Mouse (Mus musculus) hindbrain, postnatal 0 days (tissue): ENCODE measurements around the gene Eif2b2. TPM values are rescaled to one million over a fixed set of nuclear protein-coding genes. Genes with fewer than 3 reads are reported as not detected.

Experiments used
- ATAC-seq: fragments of 200-750 bp; cut with Nextera tagmentation; 2 replicates; pipeline ENCODE4 v1.8.0; 2017; ENCODE audit warnings: mild to moderate bottlenecking, moderate TSS enrichment, moderate library complexity
- DNase-seq: peaks from one replicate; pipeline ENCODE4 v3.0.0-alpha.2; 2015; ENCODE audit warnings: low spot score
- H3K27ac ChIP-seq: fragments of 300-500 bp; sonication (generic); 2 replicates; pipeline ENCODE4 v1.5.1; 2014; ENCODE audit warnings: mild to moderate bottlenecking
- H3K27me3 ChIP-seq: fragments of 300-500 bp; sonication (generic); 2 replicates; pipeline ENCODE4 v1.6.1; 2014; ENCODE audit warnings: low read length, mixed read lengths; ENCODE audit not compliant: insufficient read depth
- H3K36me3 ChIP-seq: fragments of 300-500 bp; sonication (generic); 2 replicates; pipeline ENCODE4 v1.6.1; 2014; ENCODE audit warnings: low read length, mixed read lengths; ENCODE audit not compliant: insufficient read depth
- H3K4me1 ChIP-seq: fragments of 300-500 bp; sonication (generic); 2 replicates; pipeline ENCODE4 v1.6.1; 2014; ENCODE audit warnings: antibody characterized with exemption, low read length, mixed read lengths; ENCODE audit not compliant: insufficient read depth
- H3K4me2 ChIP-seq: fragments of 300-500 bp; sonication (generic); 2 replicates; pipeline ENCODE4 v1.6.1; 2014; ENCODE audit warnings: low read depth, mild to moderate bottlenecking, low read length, moderate library complexity, mixed read lengths
- H3K4me3 ChIP-seq: fragments of 300-500 bp; sonication (generic); 2 replicates; pipeline ENCODE4 v1.5.1; 2014; ENCODE audit warnings: low read length
- H3K9ac ChIP-seq: fragments of 300-500 bp; sonication (generic); replicated peaks from 2 replicates; pipeline ENCODE4 v1.6.1; 2014; ENCODE audit warnings: mild to moderate bottlenecking, low read length, moderate library complexity, mixed read lengths
- H3K9me3 ChIP-seq: fragments of 300-500 bp; sonication (generic); 2 replicates; pipeline ENCODE4 v1.6.1; 2016; ENCODE audit warnings: low read length, mixed read lengths
- CTCF ChIP-seq: IDR thresholded peaks from 2 replicates; pipeline ENCODE4 v1.5.1; 2016; ENCODE audit warnings: antibody characterized with exemption, control low read depth, low read depth
- WGBS: fragments of 180-500 bp; shearing (Covaris S2); extraction: QIAGEN DNeasy Blood & Tissue Kit; methylation state at CpG from one replicate; pipeline ENCODE4 v1.1.7; 2014; 5-methylcytosine and 5-hydroxymethylcytosine counted together
- polyA plus RNA-seq: library from polyadenylated mRNA; unstranded; fragments of >200 nt; fragmentation: Nextera tagmentation; extraction: Ambion mirVana; gene quantifications from 2 replicates; pipeline ENCODE4 v1.2.1, GENCODE M21; 2015
- total RNA-seq: library from RNA; depleted of rRNA; stranded (reverse); fragments of >200 nt; gene quantifications from 2 replicates; pipeline ENCODE4 v1.2.3, GENCODE M21; 2014

The Eif2b2 gene
- total and polyA plus RNA-seq, 2 experiments from 2014 or later: 87.9 to 91.0 TPM

DNA sequence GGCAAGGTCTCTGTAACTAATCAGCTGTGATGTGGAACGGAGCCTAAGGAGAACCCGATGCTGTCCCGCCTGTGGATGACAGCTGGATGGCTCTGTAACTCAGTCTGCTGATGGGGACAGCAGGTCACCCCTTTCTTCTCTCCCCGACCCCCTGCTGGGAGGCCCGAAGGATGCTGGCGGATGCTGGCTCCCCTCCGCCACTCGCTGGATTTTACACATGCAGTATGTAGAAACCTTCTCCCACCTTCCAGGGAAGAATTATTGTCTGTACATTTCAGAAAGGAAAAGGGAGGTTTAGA is 37.0 kb upstream of the Eif2b2 start:
- Histone ChIP-seq H3K27ac (no peak overlapping the region), H3K9ac (0 out of 2 replicates have a peak overlapping the region, but pooled peaks have one; percentile 17), H3K4me2 (peak overlapping the region; percentile 31), H3K36me3 (no peaks in the 10 kb centered on the region), H3K9me3 (no peaks in the 10 kb centered on the region), H3K27me3 (no peaks in the 10 kb centered on the region; the same call in 1 of the 2 replicates), H3K4me3 (no peak overlapping the region), H3K4me1 (peaks cover 13% of the 10 kb centered on the region; the same call in 1 of the 2 replicates)
- DNase-seq (peak; percentile 54), ATAC-seq (no peak; the same call in 1 of the 2 replicates)
- TF ChIP-seq CTCF: no peak
- 1% methylated on average over 8 of the region's 8 CpGs for WGBS

DNA sequence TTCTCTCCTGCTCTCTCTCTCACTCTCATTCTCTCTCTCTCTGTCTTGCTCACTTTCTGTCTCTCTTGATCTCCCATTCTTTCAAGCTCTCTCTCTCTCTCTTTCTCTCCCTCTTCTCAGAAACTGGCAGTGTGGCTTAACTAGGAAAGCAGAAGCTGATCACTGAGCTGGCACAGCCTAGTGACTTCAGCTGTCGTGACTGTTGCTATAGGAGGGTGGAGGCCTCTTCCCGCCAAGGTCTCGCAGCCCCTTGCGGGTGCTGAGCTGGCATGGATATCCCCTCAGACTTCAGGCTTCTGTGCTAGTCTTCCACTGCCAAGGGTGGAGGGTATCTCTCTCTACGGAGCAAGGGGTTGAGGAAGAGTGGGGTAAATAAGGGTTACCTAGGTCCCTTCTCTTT is 36.4 kb upstream of the Eif2b2 start:
- no peak overlapping the region for H3K4me2 ChIP-seq
- H3K36me3 ChIP-seq: no peaks in the 10 kb centered on the region
- H3K9ac ChIP-seq: no peak overlapping the region
- no peak overlapping the region for H3K27ac ChIP-seq
- H3K4me1 ChIP-seq: peaks cover 12% of the 10 kb centered on the region; the same call in 1 of the 2 replicates
- ATAC-seq (0 out of 2 replicates have a peak, but pooled peaks have one; percentile 27), DNase-seq (peak; percentile 70)
- H3K4me3 ChIP-seq: no peak overlapping the region
- no peaks in the 10 kb centered on the region for H3K9me3 ChIP-seq
- H3K27me3 ChIP-seq: no peaks in the 10 kb centered on the region; the same call in 1 of the 2 replicates
- WGBS: 45% methylated on average over 5 of the region's 5 CpGs
- TF ChIP-seq CTCF: no peak

DNA sequence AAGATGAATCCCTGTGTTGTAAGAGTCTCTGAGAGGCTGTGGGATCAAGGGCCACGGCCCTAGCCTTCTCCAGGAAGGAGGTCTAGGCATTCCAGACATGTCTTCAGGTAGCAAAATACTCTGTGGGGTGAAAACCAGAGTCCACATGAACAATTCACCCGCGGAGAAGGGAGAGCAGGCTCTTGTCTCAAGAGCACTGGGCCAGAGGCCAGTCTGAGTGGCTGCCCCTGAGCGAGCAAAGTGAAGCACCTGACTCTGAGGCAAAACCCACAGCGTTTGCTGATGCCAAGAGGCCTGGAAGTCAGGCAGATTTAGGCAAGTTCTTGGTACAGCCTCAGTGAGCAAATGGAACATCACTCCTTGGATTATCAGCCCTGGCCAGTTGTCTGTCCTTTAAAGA is 35.2 kb upstream of the Eif2b2 start:
- H3K9ac ChIP-seq: no peak overlapping the region
- DNase-seq (no peak), ATAC-seq (no peak)
- H3K36me3 ChIP-seq: no peaks in the 10 kb centered on the region
- no peaks in the 10 kb centered on the region for H3K9me3 ChIP-seq
- no peak overlapping the region for H3K4me3 ChIP-seq
- no peaks in the 10 kb centered on the region; the same call in 1 of the 2 replicates for H3K27me3 ChIP-seq
- 65% methylated on average over 5 of the region's 5 CpGs for WGBS
- peaks cover 12% of the 10 kb centered on the region; the same call in 1 of the 2 replicates for H3K4me1 ChIP-seq
- no peak overlapping the region for H3K4me2 ChIP-seq
- no peak for TF ChIP-seq CTCF
- no peak overlapping the region for H3K27ac ChIP-seq

DNA sequence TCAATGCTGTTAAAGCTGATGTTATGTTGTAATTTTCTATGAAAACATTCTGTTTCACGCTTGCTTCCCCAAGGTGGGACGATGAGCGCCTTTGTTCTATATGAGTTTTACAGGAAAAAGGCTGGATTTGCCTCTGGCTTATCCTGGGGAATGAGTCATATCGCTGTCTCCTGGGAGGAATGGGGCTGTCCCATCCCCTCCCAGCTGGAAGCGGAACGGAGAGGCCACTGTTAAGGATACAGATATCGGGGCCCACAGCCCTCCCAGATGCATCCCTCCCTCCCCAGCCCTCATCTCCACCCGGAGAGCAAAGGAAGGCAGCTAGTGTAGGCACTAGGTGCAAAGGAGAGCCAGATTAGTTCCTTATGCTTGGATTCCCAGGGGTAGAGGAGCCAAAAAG is 33.5 kb upstream of the Eif2b2 start:
- H3K36me3 ChIP-seq: no peaks in the 10 kb centered on the region
- no peak for TF ChIP-seq CTCF
- H3K4me1 ChIP-seq: peaks cover 12% of the 10 kb centered on the region; the same call in 1 of the 2 replicates
- H3K27ac ChIP-seq: no peak overlapping the region
- 73% methylated on average over 8 of the region's 8 CpGs for WGBS
- H3K9me3 ChIP-seq: no peaks in the 10 kb centered on the region
- ATAC-seq (no peak), DNase-seq (no peak)
- no peak overlapping the region for H3K9ac ChIP-seq
- no peak overlapping the region for H3K4me2 ChIP-seq
- no peak overlapping the region for H3K4me3 ChIP-seq
- no peaks in the 10 kb centered on the region; the same call in 1 of the 2 replicates for H3K27me3 ChIP-seq

DNA sequence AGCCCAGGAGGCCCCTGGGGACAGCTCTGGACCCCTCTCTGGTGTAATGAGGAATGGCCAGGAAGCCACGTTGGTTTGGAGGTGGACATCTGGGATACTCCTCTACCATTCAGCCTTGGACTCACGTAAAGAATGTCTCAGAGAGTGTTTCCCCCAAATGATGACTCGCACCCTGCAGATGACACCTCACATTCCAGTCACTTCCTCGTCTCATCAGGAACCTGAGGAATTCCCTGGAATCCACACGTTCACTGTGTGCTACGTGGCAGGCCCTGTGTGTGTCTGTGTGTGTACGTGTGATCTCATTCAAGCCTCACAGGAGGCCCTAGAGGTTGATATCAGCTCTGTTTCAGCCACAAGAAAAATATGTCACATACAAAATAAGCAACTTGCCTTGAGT is 32.9 kb upstream of the Eif2b2 start:
- ATAC-seq (no peak), DNase-seq (no peak)
- H3K9me3 ChIP-seq: no peaks in the 10 kb centered on the region
- H3K27me3 ChIP-seq: no peaks in the 10 kb centered on the region; the same call in 1 of the 2 replicates
- no peak for TF ChIP-seq CTCF
- H3K9ac ChIP-seq: no peak overlapping the region
- H3K4me2 ChIP-seq: no peak overlapping the region
- no peak overlapping the region for H3K4me3 ChIP-seq
- H3K4me1 ChIP-seq: peaks cover 11% of the 10 kb centered on the region; the same call in 1 of the 2 replicates
- WGBS: 83% methylated on average over 7 of the region's 7 CpGs
- H3K27ac ChIP-seq: no peak overlapping the region
- no peaks in the 10 kb centered on the region for H3K36me3 ChIP-seq

DNA sequence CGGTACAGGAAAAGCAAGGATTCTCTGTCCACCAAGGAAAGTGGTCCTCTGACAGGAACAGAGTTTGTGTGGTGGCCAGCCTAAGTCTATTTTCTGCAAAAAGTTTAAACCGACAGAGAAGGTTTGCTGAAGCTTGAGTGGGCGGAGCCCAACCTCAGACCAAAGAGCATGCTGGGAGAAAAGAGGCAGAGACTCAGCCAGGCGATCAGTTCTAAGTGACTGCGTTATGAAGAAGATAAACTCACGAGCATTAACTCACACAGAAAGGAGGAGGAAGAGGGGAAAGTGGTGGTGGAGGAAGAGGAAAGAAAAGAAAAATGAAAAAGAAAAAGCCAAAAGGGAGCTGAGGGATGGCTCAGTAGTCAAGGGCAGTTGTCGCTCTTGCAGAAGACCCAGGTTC is 29.0 kb upstream of the Eif2b2 start:
- WGBS: 81% methylated on average over 7 of the region's 7 CpGs
- DNase-seq (no peak), ATAC-seq (no peak)
- H3K27ac ChIP-seq: no peak overlapping the region
- H3K27me3 ChIP-seq: no peaks in the 10 kb centered on the region
- no peak for TF ChIP-seq CTCF
- H3K4me2 ChIP-seq: no peak overlapping the region
- no peak overlapping the region for H3K4me3 ChIP-seq
- H3K36me3 ChIP-seq: no peaks in the 10 kb centered on the region
- H3K9ac ChIP-seq: no peak overlapping the region
- H3K4me1 ChIP-seq: peaks cover 23% of the 10 kb centered on the region
- no peaks in the 10 kb centered on the region for H3K9me3 ChIP-seq

DNA sequence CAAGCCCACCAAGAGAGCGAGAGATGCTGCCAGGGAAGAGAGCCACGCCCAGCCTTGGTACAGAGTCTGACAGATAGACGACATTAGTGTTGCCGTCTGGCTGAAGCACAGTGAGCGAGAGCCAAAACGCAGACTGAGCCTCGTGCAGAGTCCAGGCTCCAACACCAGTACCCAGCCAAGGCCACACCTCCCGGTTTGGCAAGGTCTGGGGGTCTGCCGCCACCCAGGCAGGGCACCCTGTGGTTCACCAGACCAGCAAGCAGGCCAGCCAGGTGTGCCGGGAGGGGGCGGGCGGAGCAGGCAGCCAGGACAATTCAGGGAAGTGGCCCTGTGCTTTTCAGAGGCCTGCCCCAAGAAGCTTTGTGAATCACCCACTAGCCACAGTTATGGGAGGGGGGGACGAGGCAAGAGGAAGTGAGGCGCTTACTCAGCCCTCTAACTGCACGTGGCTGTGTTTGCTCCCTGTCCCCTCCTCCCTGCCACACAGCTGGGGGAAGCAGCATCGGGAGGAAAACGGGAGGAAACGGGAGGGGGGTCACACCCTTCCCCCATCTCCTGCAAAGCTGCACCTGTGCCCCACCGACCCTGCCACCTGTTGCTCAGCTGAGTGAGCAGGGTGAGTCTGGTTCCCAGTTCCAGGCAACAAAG is 26.7 kb upstream of the Eif2b2 start:
- H3K4me3 ChIP-seq: no peak overlapping the region
- H3K4me1 ChIP-seq: peaks cover 23% of the 10 kb centered on the region
- H3K36me3 ChIP-seq: no peaks in the 10 kb centered on the region
- no peak overlapping the region for H3K9ac ChIP-seq
- peak; percentile 70 for DNase-seq
- ATAC-seq: peak; percentile 54
- no peaks in the 10 kb centered on the region for H3K27me3 ChIP-seq
- H3K9me3 ChIP-seq: no peaks in the 10 kb centered on the region
- no peak overlapping the region; the same call in 1 of the 2 replicates for H3K27ac ChIP-seq
- TF ChIP-seq CTCF: no peak
- no peak overlapping the region for H3K4me2 ChIP-seq
- 26% methylated on average over 19 of the region's 19 CpGs for WGBS
